In genomic region chr9:121315901-121316595, GRCm38 (mm10) we compare ENCODE assay signal across 10 mouse cellular contexts. TPM values are rescaled to one million over a fixed set of nuclear protein-coding genes. Genes with fewer than 3 reads are reported as not detected.
A peak's percentile ranks its signal among the peaks of the same experiment; 100 is the strongest.
DNase-seq lines count a peak whose midpoint lies in the region; ATAC-seq and TF ChIP-seq lines count a peak whose summit lies in the region.
"Had no signal": no experiment of that assay in that cellular context is flagged by ENCODE, and none has a peak within 500 bp of the region (broad histone marks: within the 10 kb centered on the region; RNA-seq: fewer than 3 reads in every experiment).

No protein-coding gene starts in this region.

- no peak for TF ChIP-seq CTCF in forebrain, postnatal 0 days (IDR thresholded peaks at IDR 0.05; ENCODE audit: low read depth)
- no peak for TF ChIP-seq CTCF in intestine, postnatal 0 days (IDR thresholded peaks at IDR 0.05; ENCODE audit: low read depth)

- peaks cover 25% of the 10 kb centered on the region for H3K36me3 ChIP-seq in forebrain, embryonic 10.5 days (replicated peaks)
- H3K36me3 ChIP-seq in forebrain, postnatal 0 days (ENCODE audit: insufficient read depth) = no peaks in the 10 kb centered on the region
- H3K36me3 ChIP-seq in midbrain, embryonic 11.5 days (ENCODE audit: control insufficient read depth, insufficient read depth, low read length) = peaks cover 4% of the 10 kb centered on the region; the same call in 1 of the 2 replicates
- no peaks in the 10 kb centered on the region for H3K36me3 ChIP-seq in midbrain, embryonic 16.5 days (ENCODE audit: control insufficient read depth, insufficient read depth, low read length)
- 0 out of 2 replicates have a peak, but pooled peaks cover 4% of the 10 kb centered on the region for H3K36me3 ChIP-seq in intestine, postnatal 0 days (ENCODE audit: control insufficient read depth, insufficient read depth)
- H3K36me3 ChIP-seq in stomach, embryonic 14.5 days (ENCODE audit: control insufficient read depth, insufficient read depth, low read length) = no peaks in the 10 kb centered on the region

- WGBS in forebrain, embryonic 10.5 days = 80% methylated on average over 4 of the region's 4 CpGs
- WGBS in forebrain, postnatal 0 days = 45% methylated on average over 4 of the region's 4 CpGs
- 69% methylated on average over 4 of the region's 4 CpGs for WGBS in midbrain, embryonic 11.5 days
- WGBS in midbrain, embryonic 16.5 days = 55% methylated on average over 4 of the region's 4 CpGs
- 74% methylated on average over 4 of the region's 4 CpGs for WGBS in intestine, postnatal 0 days
- 78% methylated on average over 4 of the region's 4 CpGs for WGBS in stomach, embryonic 14.5 days

- H3K4me1 ChIP-seq in forebrain, embryonic 10.5 days = peaks cover 97% of the 10 kb centered on the region
- H3K4me1 ChIP-seq in forebrain, postnatal 0 days (ENCODE audit: insufficient read depth) = peaks cover 34% of the 10 kb centered on the region
- peaks cover 52% of the 10 kb centered on the region for H3K4me1 ChIP-seq in midbrain, embryonic 11.5 days (ENCODE audit: control insufficient read depth, insufficient read depth, low read length)
- peaks cover 39% of the 10 kb centered on the region for H3K4me1 ChIP-seq in midbrain, embryonic 16.5 days (ENCODE audit: control insufficient read depth, insufficient read depth, low read length)
- peaks cover 30% of the 10 kb centered on the region; the same call in 1 of the 2 replicates for H3K4me1 ChIP-seq in intestine, postnatal 0 days (replicated peaks; ENCODE audit: control insufficient read depth, insufficient read depth, low read length)
- peaks cover 26% of the 10 kb centered on the region for H3K4me1 ChIP-seq in stomach, embryonic 14.5 days (ENCODE audit: control insufficient read depth, insufficient read depth, low read length)

- H3K27me3 ChIP-seq in forebrain, embryonic 10.5 days (ENCODE audit: poor library complexity, severe bottlenecking) = no peaks in the 10 kb centered on the region
- no peaks in the 10 kb centered on the region for H3K27me3 ChIP-seq in forebrain, postnatal 0 days (ENCODE audit: insufficient read depth, low read length)
- H3K27me3 ChIP-seq in midbrain, embryonic 11.5 days (ENCODE audit: control insufficient read depth, insufficient read depth, low read length) = no peaks in the 10 kb centered on the region
- no peaks in the 10 kb centered on the region for H3K27me3 ChIP-seq in midbrain, embryonic 16.5 days (ENCODE audit: control insufficient read depth, insufficient read depth, low read depth, low read length)
- H3K27me3 ChIP-seq in intestine, postnatal 0 days (replicated peaks; ENCODE audit: control insufficient read depth, insufficient read depth, low read length) = no peaks in the 10 kb centered on the region
- no peaks in the 10 kb centered on the region for H3K27me3 ChIP-seq in stomach, embryonic 14.5 days (ENCODE audit: control insufficient read depth, insufficient read depth, low read length)

- H3K27ac ChIP-seq in forebrain, embryonic 10.5 days = peak overlapping the region; percentile 93
- no peak overlapping the region for H3K27ac ChIP-seq in forebrain, postnatal 0 days (ENCODE audit: low read depth, low read length)
- H3K27ac ChIP-seq in midbrain, embryonic 11.5 days (ENCODE audit: low read depth, low read length) = 0 out of 2 replicates have a peak overlapping the region, but pooled peaks have one; percentile 12
- no peak overlapping the region for H3K27ac ChIP-seq in midbrain, embryonic 16.5 days (ENCODE audit: low read length)
- peak overlapping the region; percentile 95 for H3K27ac ChIP-seq in intestine, postnatal 0 days (ENCODE audit: low read depth, low read length)
- H3K27ac ChIP-seq in stomach, embryonic 14.5 days (ENCODE audit: low read length) = 0 out of 2 replicates have a peak overlapping the region, but pooled peaks have one; percentile 10

- ATAC-seq in forebrain, postnatal 0 days = no peak
- no peak for ATAC-seq in midbrain, embryonic 11.5 days (ENCODE audit: low FRiP score)
- ATAC-seq in midbrain, embryonic 16.5 days = no peak
- ATAC-seq in intestine, postnatal 0 days = no peak
- ATAC-seq in stomach, embryonic 14.5 days (ENCODE audit: insufficient number of reproducible peaks, insufficient read depth, low FRiP score, low read depth) = no peak
- no peak for ATAC-seq in activated CD4-positive, CD25-positive, alpha-beta regulatory T cell, adult 4 months

- H3K4me3 ChIP-seq in forebrain, embryonic 10.5 days = no peak overlapping the region
- H3K4me3 ChIP-seq in forebrain, postnatal 0 days (ENCODE audit: low read depth, low read length) = no peak overlapping the region
- no peak overlapping the region for H3K4me3 ChIP-seq in midbrain, embryonic 11.5 days (ENCODE audit: low read depth, low read length)
- no peak overlapping the region for H3K4me3 ChIP-seq in midbrain, embryonic 16.5 days (ENCODE audit: low read depth, low read length)
- no peak overlapping the region for H3K4me3 ChIP-seq in intestine, postnatal 0 days (ENCODE audit: low read depth, low read length)
- H3K4me3 ChIP-seq in stomach, embryonic 14.5 days (ENCODE audit: low read depth, low read length) = no peak overlapping the region

- DNase-seq in forebrain, embryonic 10.5 days (ENCODE audit: extremely low spot score, low spot score) = no peak
- DNase-seq in forebrain, postnatal 0 days = no peak
- no peak for DNase-seq in midbrain, embryonic 11.5 days (ENCODE audit: low spot score, missing footprints)
- no peak for DNase-seq in right cerebral cortex, postnatal 4 days
- DNase-seq: layer of hippocampus, postnatal 36 days; thymus, postnatal 4 days had no signal

- H3K9me3 ChIP-seq in forebrain, embryonic 10.5 days = peaks cover 3% of the 10 kb centered on the region; the same call in 1 of the 2 replicates
- H3K9me3 ChIP-seq in forebrain, postnatal 0 days (ENCODE audit: low read length) = no peaks in the 10 kb centered on the region
- H3K9me3 ChIP-seq in midbrain, embryonic 11.5 days (ENCODE audit: control insufficient read depth, low read length) = no peaks in the 10 kb centered on the region
- no peaks in the 10 kb centered on the region for H3K9me3 ChIP-seq in midbrain, embryonic 16.5 days (replicated peaks; ENCODE audit: control insufficient read depth, low read length, poor library complexity, severe bottlenecking)
- H3K9me3 ChIP-seq in intestine, postnatal 0 days (ENCODE audit: control insufficient read depth) = no peaks in the 10 kb centered on the region
- H3K9me3 ChIP-seq in stomach, embryonic 14.5 days (ENCODE audit: control insufficient read depth, low read depth, low read length) = no peaks in the 10 kb centered on the region

- H3K4me2 ChIP-seq in forebrain, postnatal 0 days (ENCODE audit: low read depth) = no peak overlapping the region
- no peak overlapping the region for H3K4me2 ChIP-seq in midbrain, embryonic 11.5 days
- no peak overlapping the region for H3K4me2 ChIP-seq in midbrain, embryonic 16.5 days (ENCODE audit: low read length)
- no peak overlapping the region for H3K4me2 ChIP-seq in intestine, postnatal 0 days (replicated peaks; ENCODE audit: low read depth)
- H3K4me2 ChIP-seq in stomach, embryonic 14.5 days (replicated peaks; ENCODE audit: low read depth, low read length) = no peak overlapping the region

- H3K9ac ChIP-seq in forebrain, postnatal 0 days = no peak overlapping the region
- H3K9ac ChIP-seq in midbrain, embryonic 11.5 days (ENCODE audit: low read length) = 0 out of 2 replicates have a peak overlapping the region, but pooled peaks have one; percentile 10
- H3K9ac ChIP-seq in midbrain, embryonic 16.5 days (ENCODE audit: low read depth, low read length) = no peak overlapping the region
- no peak overlapping the region for H3K9ac ChIP-seq in intestine, postnatal 0 days (ENCODE audit: low read depth, low read length)
- H3K9ac ChIP-seq in stomach, embryonic 14.5 days (replicated peaks; ENCODE audit: low read depth, low read length) = no peak overlapping the region

RNA-seq across cellular contexts. Expression of gene Trak1, which starts 18.7 kb away (rescaled TPM):
- 24.7 and 27.4 TPM in 2 replicates for polyA plus RNA-seq in forebrain, embryonic 10.5 days (2016; fragmentation: Nextera tagmentation; extraction: Ambion mirVana)
- total RNA-seq in forebrain, postnatal 0 days (2014; rRNA removed) = 115 and 116 TPM in 2 replicates
- 46.2 and 61.8 TPM in 2 replicates for polyA plus RNA-seq in forebrain, postnatal 0 days (2015; fragmentation: Nextera tagmentation; extraction: Ambion mirVana)
- 19.2 and 20.5 TPM in 2 replicates for polyA plus RNA-seq in midbrain, embryonic 11.5 days (2014; fragmentation: Nextera tagmentation; extraction: Ambion mirVana)
- 53.8 and 60.6 TPM in 2 replicates for polyA plus RNA-seq in midbrain, embryonic 16.5 days (2015; fragmentation: Nextera tagmentation; extraction: Ambion mirVana)
- 16.3 and 17.2 TPM in 2 replicates for polyA plus RNA-seq in intestine, postnatal 0 days (2015; fragmentation: Nextera tagmentation; extraction: Ambion mirVana)
- 18.3 and 21.9 TPM in 2 replicates for polyA plus RNA-seq in stomach, embryonic 14.5 days (2014; fragmentation: Nextera tagmentation; extraction: Ambion mirVana)
- 10 to 100 TPM in 1 of 2 experiments, 1 to 10 TPM in 1; 9.4 to 11.2 TPM for polyA plus RNA-seq in activated CD4-positive, CD25-positive, alpha-beta regulatory T cell, adult 4 months (2017; shearing (Covaris generic))

RNA-seq across cellular contexts. Expression of gene Ulk4, which starts 39.1 kb away (rescaled TPM):
- 156 and 164 TPM in 2 replicates for polyA plus RNA-seq in forebrain, embryonic 10.5 days (2016; fragmentation: Nextera tagmentation; extraction: Ambion mirVana)
- 5.5 and 13.3 TPM in 2 replicates for total RNA-seq in forebrain, postnatal 0 days (2014; rRNA removed)
- polyA plus RNA-seq in forebrain, postnatal 0 days (2015; fragmentation: Nextera tagmentation; extraction: Ambion mirVana) = 104 and 105 TPM in 2 replicates
- 210 and 216 TPM in 2 replicates for polyA plus RNA-seq in midbrain, embryonic 11.5 days (2014; fragmentation: Nextera tagmentation; extraction: Ambion mirVana)
- 102 and 112 TPM in 2 replicates for polyA plus RNA-seq in midbrain, embryonic 16.5 days (2015; fragmentation: Nextera tagmentation; extraction: Ambion mirVana)
- 108 and 111 TPM in 2 replicates for polyA plus RNA-seq in intestine, postnatal 0 days (2015; fragmentation: Nextera tagmentation; extraction: Ambion mirVana)
- 134 and 136 TPM in 2 replicates for polyA plus RNA-seq in stomach, embryonic 14.5 days (2014; fragmentation: Nextera tagmentation; extraction: Ambion mirVana)
- polyA plus RNA-seq in activated CD4-positive, CD25-positive, alpha-beta regulatory T cell, adult 4 months (2017; shearing (Covaris generic)) = 1 to 10 TPM in 1 of 2 experiments, under 1 TPM in 1; 0.25 to 2.8 TPM

Comparison
In these comparisons a context has a peak if more than half of its experiments do, and no peak if none do; other contexts are left out.
1. H3K27ac ChIP-seq: peak in forebrain, embryonic 10.5 days (single experiment), midbrain, embryonic 11.5 days (single experiment), intestine, postnatal 0 days (single experiment) and stomach, embryonic 14.5 days (single experiment); none in forebrain, postnatal 0 days (single experiment) and midbrain, embryonic 16.5 days (single experiment).
2. RNA of gene Ulk4, which starts 39.1 kb away (polyA plus RNA-seq): 210 to 216 TPM in midbrain, embryonic 11.5 days, 156 to 164 TPM in forebrain, embryonic 10.5 days, 134 to 136 TPM in stomach, embryonic 14.5 days, 102 to 112 TPM in midbrain, embryonic 16.5 days, 108 to 111 TPM in intestine, postnatal 0 days and 104 to 105 TPM in forebrain, postnatal 0 days; 0.25 to 2.8 TPM in activated CD4-positive, CD25-positive, alpha-beta regulatory T cell, adult 4 months; every median in the first group is over 10 times any median in the second.